Mouse (Mus musculus) liver, adult 2 months (tissue): ENCODE measurements around the gene Ttll3. TPM values are rescaled to one million over a fixed set of nuclear protein-coding genes. Genes with fewer than 3 reads are reported as not detected.

ENCODE experiments used
- DNase-seq: peaks from one replicate; pipeline ENCODE4 v3.0.0-alpha.2; 2011; ENCODE audit warnings: low read depth, low spot score; ENCODE audit errors: extremely low read depth
- H3K27ac ChIP-seq: fragments of 200-500 bp; replicated peaks from 2 replicates; pipeline ENCODE4 v1.5.1; 2012; ENCODE audit warnings: low read depth, mild to moderate bottlenecking, control low read depth, inconsistent platforms, low read length; ENCODE audit not compliant: insufficient read depth
- H3K27me3 ChIP-seq: fragments of 200-500 bp; 2 replicates; pipeline ENCODE4 v1.6.1; 2012; ENCODE audit warnings: mild to moderate bottlenecking, moderate library complexity, low read length, inconsistent platforms; ENCODE audit not compliant: control insufficient read depth, insufficient read depth
- H3K36me3 ChIP-seq: fragments of 200-500 bp; 2 replicates; pipeline ENCODE4 v1.6.1; 2012; ENCODE audit warnings: low read length, inconsistent platforms; ENCODE audit not compliant: control insufficient read depth, insufficient read depth
- H3K4me1 ChIP-seq: fragments of 200-500 bp; 2 replicates; pipeline ENCODE4 v1.6.1; 2011; ENCODE audit warnings: low read length; ENCODE audit not compliant: control insufficient read depth, insufficient read depth
- H3K4me3 ChIP-seq: fragments of 200-500 bp; 2 replicates; pipeline ENCODE4 v1.5.1; 2011; ENCODE audit warnings: low read depth, mild to moderate bottlenecking, control low read depth, low read length, moderate library complexity; ENCODE audit not compliant: insufficient read depth
- H3K79me2 ChIP-seq: fragments of 200-500 bp; 2 replicates; pipeline ENCODE4 v1.6.1; 2012; ENCODE audit warnings: inconsistent platforms, mild to moderate bottlenecking, low read length, moderate library complexity; ENCODE audit not compliant: control insufficient read depth, insufficient read depth
- H3K9ac ChIP-seq: fragments of 200-500 bp; 2 replicates; pipeline ENCODE4 v1.6.1; 2012; ENCODE audit warnings: low read depth, mild to moderate bottlenecking, control low read depth, inconsistent platforms, low read length
- CTCF ChIP-seq: fragments of 200-500 bp; IDR thresholded peaks from 2 replicates; pipeline ENCODE4 v1.5.1; 2011; ENCODE audit warnings: low read depth, low read length, control low read depth
- POLR2A ChIP-seq: fragments of 200-500 bp; IDR thresholded peaks from 2 replicates; pipeline ENCODE4 v1.6.1; 2011; ENCODE audit warnings: low read length, control low read depth; ENCODE audit not compliant: insufficient read depth; ENCODE audit errors: extremely low read depth
- WGBS: fragments of 180-500 bp; shearing (Covaris S2); methylation state at CpG from one replicate; pipeline ENCODE4 v1.1.7; 2018; 5-methylcytosine and 5-hydroxymethylcytosine counted together
- polyA plus RNA-seq: library from polyadenylated mRNA; depleted of rRNA; stranded (reverse); fragments of >200 nt; gene quantifications from 2 replicates; pipeline ENCODE4 v1.2.3, GENCODE M21; 2012; rRNA removed
- total RNA-seq: library from RNA; depleted of rRNA; stranded (reverse); fragments of >200 nt; gene quantifications from 2 replicates; pipeline ENCODE4 v1.2.3, GENCODE M21; 2014; rRNA removed

Gene Ttll3
- total RNA-seq (0.65 and 1.5 TPM in 2 replicates), polyA plus RNA-seq (1.7 TPM in 2 replicates)

DNA sequence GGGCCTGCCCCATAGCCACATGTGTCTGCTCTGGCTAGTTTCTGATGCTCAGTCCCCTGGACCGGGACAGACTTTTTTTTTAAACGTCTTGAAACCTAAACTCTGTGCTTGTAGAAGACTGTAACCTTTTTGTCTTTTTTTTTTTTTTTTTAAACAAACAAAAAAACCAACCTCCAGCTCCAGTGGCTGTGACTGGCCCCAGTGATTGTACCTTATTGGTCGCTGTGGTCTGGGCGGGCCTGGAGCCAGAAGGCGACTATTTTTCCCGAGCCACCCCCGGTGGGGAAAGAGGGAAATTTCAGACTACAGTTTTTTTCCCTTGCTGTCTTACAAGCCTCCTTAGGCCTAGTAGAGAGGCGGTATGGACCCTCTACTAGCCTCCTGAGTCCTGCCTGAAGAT is at the start of gene Ttll3:
Gene Ttll3, plus strand, starts transcription at position 301 of the 400 bp plus-strand sequence.
- TF ChIP-seq POLR2A (no peak), CTCF (no peak)
- Histone ChIP-seq H3K4me3 (no peak within 1 kb of the TSS), H3K9ac (no peak within 1 kb of the TSS), H3K4me1 (peaks cover 17% of the 10 kb centered on the region), H3K27ac (no peak within 1 kb of the TSS), H3K27me3 (no peaks in the 10 kb centered on the region), H3K79me2 (no peaks in the 10 kb centered on the region), H3K36me3 (peaks cover 34% of the 10 kb centered on the region)
- DNase-seq: no peak
- WGBS: 84% methylated on average over 8 of the region's 8 CpGs

- 86% methylated on average over 6 of the region's 6 CpGs for WGBS
- Histone ChIP-seq H3K79me2 (no peaks in the 10 kb centered on the region), H3K27me3 (no peaks in the 10 kb centered on the region), H3K27ac (no peak overlapping the region), H3K36me3 (peaks cover 3% of the 10 kb centered on the region; the same call in 1 of the 2 replicates), H3K9ac (no peak overlapping the region), H3K4me3 (no peak overlapping the region), H3K4me1 (peaks cover 5% of the 10 kb centered on the region)
- TF ChIP-seq CTCF (no peak), POLR2A (no peak)
- no peak for DNase-seq
These were observed 47.5 kb upstream of the Ttll3 start for GRCm38 (mm10) chr6:113341574-113341973.

GRCm38 (mm10) chr6:113342297-113342696 is 46.8 kb upstream of the Ttll3 start:
- H3K36me3 ChIP-seq: peaks cover 2% of the 10 kb centered on the region; the same call in 1 of the 2 replicates
- TF ChIP-seq POLR2A: no peak
- no peak for TF ChIP-seq CTCF
- WGBS: 74% methylated on average over 3 of the region's 7 CpGs
- no peak overlapping the region for H3K27ac ChIP-seq
- H3K9ac ChIP-seq: no peak overlapping the region
- no peak overlapping the region for H3K4me3 ChIP-seq
- no peaks in the 10 kb centered on the region for H3K27me3 ChIP-seq
- DNase-seq: no peak
- H3K4me1 ChIP-seq: peaks cover 5% of the 10 kb centered on the region
- H3K79me2 ChIP-seq: no peaks in the 10 kb centered on the region

- Histone ChIP-seq H3K27me3 (no peaks in the 10 kb centered on the region), H3K4me1 (peaks cover 5% of the 10 kb centered on the region), H3K4me3 (peak within 1 kb of the TSS; percentile 86), H3K27ac (peak within 1 kb of the TSS; percentile 68), H3K79me2 (no peaks in the 10 kb centered on the region), H3K9ac (peak within 1 kb of the TSS; percentile 77), H3K36me3 (no peaks in the 10 kb centered on the region)
- 13% methylated on average over 32 of the region's 32 CpGs for WGBS
- peak; percentile 56 for DNase-seq
- TF ChIP-seq POLR2A (peak; percentile 74), CTCF (no peak)
These were observed 45.6 kb upstream of the Ttll3 start, which contains the start of gene Camk1 for GRCm38 (mm10) chr6:113343177-113344092. Gene Camk1 (minus strand): TSS chr6:113343984.

DNA sequence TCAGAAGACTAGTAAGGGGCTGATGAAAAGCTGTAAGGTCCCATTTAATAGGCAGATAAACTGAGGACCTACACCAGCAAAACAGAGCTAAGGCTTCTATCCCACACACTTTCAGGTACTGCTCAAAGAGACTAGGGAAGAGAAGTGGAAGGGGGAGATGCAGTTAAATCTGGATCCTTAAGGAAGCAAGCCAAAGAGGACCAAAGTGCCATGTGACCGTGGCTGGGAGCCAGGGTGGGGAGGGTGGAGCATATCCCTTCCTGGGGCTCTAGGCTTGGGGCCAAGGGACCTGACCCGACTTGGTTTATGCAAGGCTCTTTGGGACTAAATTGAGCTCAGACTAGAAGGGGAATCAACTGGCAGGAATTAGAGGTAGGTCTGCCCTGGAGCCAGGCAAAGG is 44.7 kb upstream of the Ttll3 start:
- H3K4me3 ChIP-seq: no peak overlapping the region
- TF ChIP-seq POLR2A (no peak), CTCF (no peak)

More for the DNA sequence above, 44.7 kb upstream of the Ttll3 start:
- H3K27ac ChIP-seq: peak overlapping the region; percentile 68
- H3K9ac ChIP-seq: no peak overlapping the region
- peaks cover 5% of the 10 kb centered on the region for H3K4me1 ChIP-seq
- no peaks in the 10 kb centered on the region for H3K36me3 ChIP-seq
- DNase-seq: peak; percentile 49
- H3K79me2 ChIP-seq: no peaks in the 10 kb centered on the region
- WGBS: 10% methylated on average over 2 of the region's 2 CpGs
- no peaks in the 10 kb centered on the region for H3K27me3 ChIP-seq
